ENCODE assay signal across 12 mouse cellular contexts in the genomic region with DNA sequence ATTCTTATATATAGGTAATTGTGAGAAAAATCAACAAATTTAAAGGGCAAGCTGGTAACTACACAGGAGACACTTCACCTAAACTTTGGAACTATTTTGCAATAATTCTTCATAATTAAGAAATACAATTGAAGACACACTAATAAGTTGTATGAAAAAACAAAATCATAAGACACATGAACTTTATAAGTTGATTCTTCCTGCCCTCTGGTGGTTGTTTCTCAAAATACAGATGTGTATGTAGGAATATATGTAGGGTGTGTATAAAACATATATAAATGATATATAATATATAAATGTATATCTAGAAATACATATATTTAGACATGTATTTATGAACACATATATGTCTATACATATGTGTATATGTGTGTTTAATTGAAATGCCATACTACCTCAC. TPM values are rescaled to one million over a fixed set of nuclear protein-coding genes. Genes with fewer than 3 reads are reported as not detected.
DNase-seq lines count a peak whose midpoint lies in the region; TF ChIP-seq lines count a peak whose summit lies in the region.
"Had no signal": no experiment of that assay in that cellular context is flagged by ENCODE, and none has a peak within 500 bp of the region (broad histone marks: within the 10 kb centered on the region; RNA-seq: fewer than 3 reads in every experiment).

No protein-coding gene starts in this region.

- intact Hi-C loops in left cerebral cortex, adult 2 months (cut with DNase I) = loop anchor here (2.0 to 10.0 kb wide), 5 partner anchors 326 to 598 kb away; no protein-coding TSS in a partner anchor

- peak; percentile 93 for TF ChIP-seq RAD21 in MEL (IDR thresholded peaks at IDR 0.05; ENCODE audit: low read depth, low read length)

- peaks cover 0 to 2% of the 10 kb centered on the region in 2 experiments; a peak in 1 of 4 replicates for H3K36me3 ChIP-seq in MEL (ENCODE audit: control insufficient read depth in 1 of 2, insufficient read depth in 2 of 2, low read length in 2 of 2)

- no peak overlapping the region for H3K9ac ChIP-seq in MEL (ENCODE audit: control insufficient read depth, low read depth, low read length, poor library complexity, severe bottlenecking)

- H3K27me3 ChIP-seq in MEL (ENCODE audit: control insufficient read depth in 1 of 2, insufficient read depth in 2 of 2, low read length in 2 of 2) = no peaks in the 10 kb centered on the region

- no peak overlapping the region for H3K27ac ChIP-seq in left cerebral cortex, adult 2 months
- H3K27ac ChIP-seq in MEL (ENCODE audit: control insufficient read depth, low read depth, low read length) = no peak overlapping the region

- TF ChIP-seq POLR2A in MEL (IDR thresholded peaks at IDR 0.05; ENCODE audit: control insufficient read depth in 1 of 2, insufficient read depth in 1 of 2, low read depth in 1 of 2, low read length in 2 of 2, poor library complexity in 1 of 2) = no peak

- H3K79me2 ChIP-seq in MEL (ENCODE audit: control insufficient read depth, insufficient read depth, low read length, poor library complexity) = no peaks in the 10 kb centered on the region

- peak; percentile 60 for TF ChIP-seq CTCF in left cerebral cortex, adult 2 months (IDR thresholded peaks at IDR 0.05)
- peak in 1 of 3 experiments; percentile 65; a peak in 2 of 6 replicates for TF ChIP-seq CTCF in MEL (IDR thresholded peaks at IDR 0.05 in 2 of 3, conservative IDR thresholded peaks at IDR 0.05 in 1 of 3; ENCODE audit: control insufficient read depth in 1 of 3, insufficient read depth in 1 of 3, low read depth in 2 of 3, low read length in 3 of 3, poor library complexity in 1 of 3, severe bottlenecking in 1 of 3)

- DNase-seq in embryo, embryonic 10 days (ENCODE audit: low spot score) = peak; percentile 17
- DNase-seq in embryo, embryonic 9.5 days (ENCODE audit: extremely low spot score) = no peak
- no peak for DNase-seq in left cerebral cortex, adult 2 months (ENCODE audit: extremely low spot score in 1 of 2, low spot score in 2 of 2)
- DNase-seq in left cerebral cortex, adult 8-10 months (ENCODE audit: low spot score in 2 of 2) = no peak
- peak; percentile 75 for DNase-seq in MEL (ENCODE audit: low read depth, low spot score)
- peak; percentile 31 for DNase-seq in large intestine, adult 2 months (ENCODE audit: low read depth, low spot score)
- no peak for DNase-seq in spleen, adult 12 weeks (ENCODE audit: low spot score)
- no peak for DNase-seq in spleen, postnatal 14 days (ENCODE audit: low spot score in 2 of 2)
- DNase-seq: right cerebral cortex, postnatal 14 days had no signal

- no peak for TF ChIP-seq EP300 in MEL (IDR thresholded peaks at IDR 0.05; ENCODE audit: low read depth in 1 of 2, low read length in 2 of 2)

- H3K9me3 ChIP-seq in MEL (replicated peaks; ENCODE audit: insufficient read depth, low read length) = no peaks in the 10 kb centered on the region

- H3K4me3 ChIP-seq in left cerebral cortex, adult 2 months = no peak overlapping the region
- H3K4me3 ChIP-seq in MEL (ENCODE audit: control insufficient read depth in 1 of 2, insufficient read depth in 1 of 2, low read depth in 2 of 2, low read length in 2 of 2) = no peak overlapping the region; a peak in 1 of 4 replicates

- peaks cover 0 to 4% of the 10 kb centered on the region in 2 experiments; a peak in 1 of 4 replicates for H3K4me1 ChIP-seq in MEL (ENCODE audit: control insufficient read depth in 1 of 2, insufficient read depth in 2 of 2, low read length in 2 of 2)

TF ChIP-seq in MEL, 35 proteins besides CTCF, POLR2A, EP300 and RAD21:
- TF ChIP-seq BHLHE40 (IDR thresholded peaks at IDR 0.05; ENCODE audit: borderline replicate concordance, low read depth, low read length) = no peak
- no peak for TF ChIP-seq MXI1 (IDR thresholded peaks at IDR 0.05; ENCODE audit: low read depth, low read length)
- no peak for TF ChIP-seq ZKSCAN1 (IDR thresholded peaks at IDR 0.05; ENCODE audit: low read depth, low read length)
- peak; percentile 81 for TF ChIP-seq ZC3H11A (IDR thresholded peaks at IDR 0.05; ENCODE audit: low read depth, low read length)
- peak; percentile 84 for TF ChIP-seq SMC3 (IDR thresholded peaks at IDR 0.05; ENCODE audit: low read depth, low read length)
- TF ChIP-seq MYC (IDR thresholded peaks at IDR 0.05; ENCODE audit: low read depth, low read length) = 0 out of 2 replicates have a peak, but pooled peaks have one; percentile 23
- no peak for TF ChIP-seq TBP (IDR thresholded peaks at IDR 0.05; ENCODE audit: low read depth, low read length)

RNA-seq across cellular contexts. Expression of a gene that starts 1.9 kb away (rescaled TPM):
- 10 to 100 TPM; 19.6 to 20.7 TPM for total RNA-seq in left cerebral cortex, adult 2 months (2021)
- 10 to 100 TPM; 15.4 to 28.6 (median 22.3) TPM for total RNA-seq in left cerebral cortex, adult 8-10 months (2022)
- 13.8 and 14.4 TPM in 2 replicates for total RNA-seq in MEL (2012; rRNA removed)
- polyA plus RNA-seq in MEL (2012; ENCODE audit: insufficient read depth in 1 of 2, insufficient read length in 2 of 2, low read depth in 1 of 2, low replicate concordance in 2 of 2, missing spikeins in 1 of 2) = 10 to 100 TPM in 1 of 2 experiments, not detected in 1; 16.2 TPM
- 2.1 and 3.5 TPM in 2 replicates for polyA plus RNA-seq in large intestine, adult 2 months (2012; rRNA removed)

RNA-seq across cellular contexts. Expression of a gene that starts 37.0 kb away (rescaled TPM):
- not detected for total RNA-seq in left cerebral cortex, adult 2 months (2021)
- total RNA-seq in left cerebral cortex, adult 8-10 months (2022) = not detected
- total RNA-seq in MEL (2012; rRNA removed) = 0.36 and 0.39 TPM in 2 replicates
- polyA plus RNA-seq in MEL (2012; ENCODE audit: insufficient read depth in 1 of 2, insufficient read length in 2 of 2, low read depth in 1 of 2, low replicate concordance in 2 of 2, missing spikeins in 1 of 2) = under 1 TPM in 1 of 2 experiments, not detected in 1; 0.18 TPM
- polyA plus RNA-seq in large intestine, adult 2 months (2012; rRNA removed) = not detected in 2 replicates
- total RNA-seq: heart, postnatal 25 days; left cerebral cortex, postnatal 25 days; monocyte, adult 5-6 weeks had no signal

Comparison
In these comparisons a context has a peak if more than half of its experiments do, and no peak if none do; other contexts are left out.
1. DNase-seq: peak in embryo, embryonic 10 days (single experiment), MEL (single experiment) and large intestine, adult 2 months (single experiment); none in embryo, embryonic 9.5 days (single experiment), left cerebral cortex, adult 2 months (0 of 2), left cerebral cortex, adult 8-10 months (0 of 2), spleen, adult 12 weeks (single experiment) and spleen, postnatal 14 days (0 of 2).